Mouse (Mus musculus) midbrain, postnatal 0 days (tissue): ENCODE data around the gene Nmrk1. TPM values are rescaled to one million over a fixed set of nuclear protein-coding genes. Genes with fewer than 3 reads are reported as not detected.

ENCODE experiments used
- ATAC-seq: fragments of 200-750 bp; cut with Nextera tagmentation; 2 replicates; pipeline ENCODE4 v1.8.0; 2017; ENCODE audit warnings: moderate number of reproducible peaks, mild to moderate bottlenecking, moderate TSS enrichment, moderate library complexity; ENCODE audit not compliant: low FRiP score
- DNase-seq: peaks from one replicate; pipeline ENCODE4 v3.0.0-alpha.2; 2015; ENCODE audit warnings: low spot score
- H3K27ac ChIP-seq: fragments of 300-500 bp; sonication (generic); 2 replicates; pipeline ENCODE4 v1.5.1; 2014; ENCODE audit warnings: low read depth, mild to moderate bottlenecking, low read length, mixed read lengths
- H3K27me3 ChIP-seq: fragments of 300-500 bp; sonication (generic); 2 replicates; pipeline ENCODE4 v1.6.1; 2014; ENCODE audit warnings: low read length, control low read depth, mixed read lengths; ENCODE audit not compliant: insufficient read depth
- H3K36me3 ChIP-seq: fragments of 300-500 bp; sonication (generic); 2 replicates; pipeline ENCODE4 v1.6.1; 2014; ENCODE audit warnings: low read length, control low read depth, mixed read lengths; ENCODE audit not compliant: insufficient read depth
- H3K4me1 ChIP-seq: fragments of 300-500 bp; sonication (generic); 2 replicates; pipeline ENCODE4 v1.6.1; 2014; ENCODE audit warnings: mild to moderate bottlenecking, control low read depth, antibody characterized with exemption, low read length, mixed read lengths; ENCODE audit not compliant: insufficient read depth
- H3K4me2 ChIP-seq: fragments of 300-500 bp; sonication (generic); 2 replicates; pipeline ENCODE4 v1.6.1; 2014; ENCODE audit warnings: low read depth, mild to moderate bottlenecking, low read length, mixed read lengths; ENCODE audit not compliant: poor library complexity, severe bottlenecking
- H3K4me3 ChIP-seq: fragments of 300-500 bp; sonication (generic); 2 replicates; pipeline ENCODE4 v1.5.1; 2014; ENCODE audit warnings: low read depth, mild to moderate bottlenecking, low read length, moderate library complexity
- H3K9ac ChIP-seq: fragments of 300-500 bp; sonication (generic); replicated peaks from 2 replicates; pipeline ENCODE4 v1.6.1; 2014; ENCODE audit warnings: mild to moderate bottlenecking, low read length, moderate library complexity, mixed read lengths; ENCODE audit not compliant: poor library complexity, severe bottlenecking
- H3K9me3 ChIP-seq: fragments of 300-500 bp; sonication (generic); 2 replicates; pipeline ENCODE4 v1.6.1; 2016; ENCODE audit warnings: low read length, control low read depth
- CTCF ChIP-seq: IDR thresholded peaks from 2 replicates; pipeline ENCODE4 v1.5.1; 2016; ENCODE audit warnings: antibody characterized with exemption, mild to moderate bottlenecking
- WGBS: fragments of 180-500 bp; shearing (Covaris S2); extraction: QIAGEN DNeasy Blood & Tissue Kit; methylation state at CpG from one replicate; pipeline ENCODE4 v1.1.7; 2014; 5-methylcytosine and 5-hydroxymethylcytosine counted together
- polyA plus RNA-seq: library from polyadenylated mRNA; unstranded; fragments of >200 nt; fragmentation: Nextera tagmentation; extraction: Ambion mirVana; gene quantifications from 2 replicates; pipeline ENCODE4 v1.2.1, GENCODE M21; 2015
- total RNA-seq: library from RNA; depleted of rRNA; stranded (reverse); fragments of >200 nt; gene quantifications from 2 replicates; pipeline ENCODE4 v1.2.3, GENCODE M21; 2014

The Nmrk1 gene
- total and polyA plus RNA-seq, 2 experiments from 2014 or later, result 3.9 to 4.3 TPM

DNA sequence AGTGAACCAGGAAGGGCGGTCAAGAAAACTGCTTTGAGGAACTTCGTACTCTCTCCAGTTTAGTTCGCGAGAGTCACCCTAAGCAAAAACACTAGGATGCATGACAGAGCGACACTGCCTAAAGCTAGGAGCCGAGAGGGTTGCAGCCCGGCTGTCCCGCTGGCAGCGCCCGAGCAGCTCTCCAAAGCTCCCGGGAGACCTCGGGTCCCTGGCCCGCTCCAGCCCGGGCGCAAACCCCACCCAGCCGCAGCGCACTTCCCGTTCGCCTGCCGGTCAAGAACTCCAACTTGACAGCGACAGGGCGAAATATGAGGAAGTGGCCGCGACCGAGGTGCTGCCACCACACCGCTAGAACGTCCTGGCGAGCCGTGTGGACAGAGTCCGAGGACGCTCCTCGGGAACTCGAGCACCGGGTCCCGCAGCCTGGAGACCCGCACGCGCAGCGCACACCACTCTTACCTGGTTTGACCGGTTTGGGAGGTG is 548 bp upstream of the Nmrk1 start:
- peak; percentile 29 for DNase-seq

DNA sequence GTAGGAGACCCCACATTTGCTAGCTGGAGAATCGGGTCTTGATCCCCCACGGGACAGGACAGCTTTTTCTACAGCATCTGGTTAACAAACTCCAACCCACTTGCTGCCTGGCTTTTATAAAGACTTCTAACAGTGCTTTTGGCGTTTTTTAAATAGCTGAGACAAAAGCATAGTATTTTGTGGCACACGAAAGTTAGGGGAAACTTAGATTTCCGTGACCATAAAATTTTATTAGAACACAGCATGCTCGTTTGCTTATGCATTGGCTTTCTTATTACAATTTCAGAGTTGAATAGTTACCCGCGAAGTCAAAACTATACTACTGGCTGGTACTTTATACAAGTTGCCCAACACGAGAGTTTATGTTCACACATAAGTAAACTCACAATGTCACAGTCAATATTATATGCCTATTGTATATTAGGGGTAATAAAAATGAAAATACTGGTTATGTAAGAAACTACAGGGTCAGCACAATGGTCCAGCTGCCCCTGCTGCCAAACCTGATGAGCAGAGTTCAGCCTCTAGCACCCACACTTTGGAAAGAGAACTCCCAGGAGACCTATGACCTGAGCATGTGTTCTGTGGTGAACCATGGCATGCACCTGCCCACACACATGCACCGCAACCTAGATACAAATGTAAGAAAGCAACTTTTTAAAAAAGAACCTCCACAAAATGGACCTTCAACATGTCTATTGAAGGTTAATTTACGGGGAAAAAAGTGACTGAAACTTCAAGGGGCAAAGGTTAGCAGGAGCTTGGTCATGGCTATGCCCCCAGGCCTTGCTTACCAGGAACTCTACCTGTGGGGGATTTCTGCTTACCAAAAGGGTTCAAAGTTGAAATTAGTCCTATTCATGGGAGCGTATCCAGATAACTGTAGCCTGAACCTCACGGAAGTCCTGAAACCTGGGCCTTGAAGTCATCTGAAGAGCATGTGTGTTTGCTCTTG is 758 bp downstream of the Nmrk1 start:
- Histone ChIP-seq H3K9me3 (no peaks in the 10 kb centered on the region), H3K27ac (no peak overlapping the region), H3K4me2 (peak overlapping the region; percentile 97), H3K36me3 (no peaks in the 10 kb centered on the region), H3K9ac (no peak overlapping the region), H3K4me3 (peak overlapping the region; percentile 75), H3K4me1 (no peaks in the 10 kb centered on the region), H3K27me3 (no peaks in the 10 kb centered on the region; the same call in 1 of the 2 replicates)
- TF ChIP-seq CTCF, result no peak
- DNase-seq (no peak), ATAC-seq (no peak)
- WGBS, result 65% methylated on average over 13 of the region's 13 CpGs

More for the DNA sequence above, 548 bp upstream of the Nmrk1 start:
- Histone ChIP-seq H3K4me1 (no peaks in the 10 kb centered on the region), H3K9ac (peak overlapping the region; percentile 54), H3K4me3 (peak overlapping the region; percentile 75), H3K27ac (peak overlapping the region; percentile 59; the same call in 1 of the 2 replicates), H3K36me3 (no peaks in the 10 kb centered on the region), H3K9me3 (no peaks in the 10 kb centered on the region), H3K4me2 (peak overlapping the region; percentile 97), H3K27me3 (no peaks in the 10 kb centered on the region; the same call in 1 of the 2 replicates)
- peak; percentile 59 for ATAC-seq
- no peak for TF ChIP-seq CTCF
- WGBS, result under 1% methylated on average over 40 of the region's 40 CpGs

- H3K27ac ChIP-seq, result no peak overlapping the region
- H3K4me2 ChIP-seq, result no peak overlapping the region
- no peak overlapping the region for H3K4me3 ChIP-seq
- H3K9me3 ChIP-seq, result no peaks in the 10 kb centered on the region
- ATAC-seq (no peak), DNase-seq (no peak)
- TF ChIP-seq CTCF, result no peak
- 83% methylated on average over 5 of the region's 5 CpGs for WGBS
- H3K36me3 ChIP-seq, result no peaks in the 10 kb centered on the region
- H3K9ac ChIP-seq, result no peak overlapping the region
- no peaks in the 10 kb centered on the region for H3K4me1 ChIP-seq
- no peaks in the 10 kb centered on the region for H3K27me3 ChIP-seq
Measured at GRCm38 (mm10) chr19:18637954-18638353, 6.2 kb downstream of the Nmrk1 start.

- Histone ChIP-seq H3K27me3 (no peaks in the 10 kb centered on the region), H3K4me2 (no peak overlapping the region), H3K27ac (no peak overlapping the region), H3K9ac (no peak overlapping the region), H3K36me3 (no peaks in the 10 kb centered on the region), H3K4me1 (no peaks in the 10 kb centered on the region), H3K9me3 (no peaks in the 10 kb centered on the region), H3K4me3 (no peak overlapping the region)
- DNase-seq, result no peak
- ATAC-seq, result no peak
- WGBS, result 80% methylated on average over 5 of the region's 5 CpGs
- no peak for TF ChIP-seq CTCF
Measured at GRCm38 (mm10) chr19:18638949-18639348, 7.2 kb downstream of the Nmrk1 start.

DNA sequence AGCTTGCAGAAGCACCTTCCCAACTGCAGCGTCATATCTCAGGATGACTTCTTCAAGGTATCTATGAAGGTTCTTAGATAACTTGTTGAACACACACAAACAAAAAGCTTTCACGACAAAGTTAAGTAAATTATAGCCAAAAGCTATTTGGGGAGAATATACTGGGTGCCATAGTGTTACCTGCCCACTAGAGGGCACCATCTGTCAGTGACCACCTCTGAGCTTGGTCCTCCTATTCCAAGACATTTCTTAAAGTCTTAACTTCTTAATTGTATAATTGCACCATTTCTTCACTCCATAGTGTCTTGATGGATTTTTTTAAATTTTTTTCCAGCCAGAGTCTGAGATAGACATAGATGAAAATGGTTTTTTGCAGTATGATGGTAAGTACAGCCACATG is 7.8 kb downstream of the Nmrk1 start:
- WGBS, result 40% methylated on average over 2 of the region's 2 CpGs
- H3K4me2 ChIP-seq, result no peak overlapping the region
- no peak for DNase-seq
- peak; percentile 55 for TF ChIP-seq CTCF
- H3K4me1 ChIP-seq, result no peaks in the 10 kb centered on the region
- H3K27ac ChIP-seq, result no peak overlapping the region
- H3K9ac ChIP-seq, result no peak overlapping the region
- no peaks in the 10 kb centered on the region for H3K27me3 ChIP-seq
- H3K36me3 ChIP-seq, result no peaks in the 10 kb centered on the region
- no peak overlapping the region for H3K4me3 ChIP-seq
- no peaks in the 10 kb centered on the region for H3K9me3 ChIP-seq
- no peak for ATAC-seq

- no peak overlapping the region for H3K27ac ChIP-seq
- WGBS, result 91% methylated on average over 4 of the region's 4 CpGs
- no peak overlapping the region for H3K4me2 ChIP-seq
- ATAC-seq (no peak), DNase-seq (no peak)
- H3K9ac ChIP-seq, result no peak overlapping the region
- no peaks in the 10 kb centered on the region for H3K27me3 ChIP-seq
- no peaks in the 10 kb centered on the region for H3K9me3 ChIP-seq
- no peak overlapping the region for H3K4me3 ChIP-seq
- TF ChIP-seq CTCF, result no peak
- H3K36me3 ChIP-seq, result no peaks in the 10 kb centered on the region
- H3K4me1 ChIP-seq, result no peaks in the 10 kb centered on the region
Measured at GRCm38 (mm10) chr19:18641001-18641400, 9.3 kb downstream of the Nmrk1 start.
